ENCODE assay signal across 17 mouse cellular contexts in the genomic region with DNA sequence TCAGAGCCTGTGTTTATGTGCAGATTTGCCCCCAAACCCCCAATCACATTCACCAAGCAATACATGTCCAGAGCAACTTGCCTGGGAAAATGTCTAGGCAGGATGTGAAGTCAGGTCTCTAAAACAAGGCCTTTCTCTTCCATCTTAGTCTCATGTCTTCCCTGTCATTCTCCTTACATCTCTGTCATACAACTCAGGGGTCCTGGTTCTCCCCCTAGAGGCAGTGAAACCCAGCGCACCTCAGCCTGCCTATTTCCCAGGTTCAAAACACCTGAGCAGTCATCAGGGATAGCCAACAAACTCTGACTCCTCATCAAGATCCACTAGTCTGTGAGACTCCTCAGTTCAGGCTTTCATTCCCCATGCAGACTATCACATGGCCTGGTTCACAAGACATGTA. TPM values are rescaled to one million over a fixed set of nuclear protein-coding genes. Genes with fewer than 3 reads are reported as not detected.
DNase-seq lines count a peak whose midpoint lies in the region; ATAC-seq and TF ChIP-seq lines count a peak whose summit lies in the region.
"Had no signal": no experiment of that assay in that cellular context is flagged by ENCODE, and none has a peak within 500 bp of the region (broad histone marks: within the 10 kb centered on the region; RNA-seq: fewer than 3 reads in every experiment).

No protein-coding gene starts in this region.

- TF ChIP-seq CTCF in gastrocnemius, adult 2 months (IDR thresholded peaks at IDR 0.05) = no peak
- peak; percentile 25 for TF ChIP-seq CTCF in liver, postnatal 0 days (IDR thresholded peaks at IDR 0.05; ENCODE audit: low read depth)
- TF ChIP-seq CTCF in CH12.LX (conservative IDR thresholded peaks at IDR 0.05 in 1 of 2, IDR thresholded peaks at IDR 0.05 in 1 of 2; ENCODE audit: low read depth in 2 of 2, low read length in 2 of 2) = peak in 1 of 2 experiments; percentile 30; a peak in 2 of 4 replicates

- H3K27ac ChIP-seq in gastrocnemius, adult 2 months = peak overlapping the region; percentile 99
- H3K27ac ChIP-seq in liver, postnatal 0 days (ENCODE audit: low read depth) = 0 out of 2 replicates have a peak overlapping the region, but pooled peaks have one; percentile 46
- no peak overlapping the region for H3K27ac ChIP-seq in CH12.LX (ENCODE audit: insufficient read depth, low read depth)
- H3K27ac ChIP-seq in embryonic facial prominence, embryonic 10.5 days (replicated peaks) = no peak overlapping the region
- H3K27ac ChIP-seq: hindbrain, embryonic 10.5 days; limb, embryonic 15.5 days had no signal

- H3K9me3 ChIP-seq in liver, postnatal 0 days (ENCODE audit: low read length) = no peaks in the 10 kb centered on the region
- no peaks in the 10 kb centered on the region for H3K9me3 ChIP-seq in CH12.LX (replicated peaks; ENCODE audit: low read length)
- H3K9me3 ChIP-seq in embryonic facial prominence, embryonic 10.5 days = no peaks in the 10 kb centered on the region
- H3K9me3 ChIP-seq: G1E; heart, embryonic 12.5 days; hindbrain, embryonic 10.5 days; limb, embryonic 15.5 days had no signal

- TF ChIP-seq RAD21 in CH12.LX (IDR thresholded peaks at IDR 0.05; ENCODE audit: low read depth, low read length) = peak; percentile 5

- TF ChIP-seq EP300 in liver, postnatal 0 days (IDR thresholded peaks at IDR 0.05; ENCODE audit: low read depth) = no peak
- TF ChIP-seq EP300 in CH12.LX (IDR thresholded peaks at IDR 0.05; ENCODE audit: low read length) = no peak

- H3K4me3 ChIP-seq in gastrocnemius, adult 2 months = no peak overlapping the region; the same call in 1 of the 2 replicates
- no peak overlapping the region for H3K4me3 ChIP-seq in liver, postnatal 0 days (ENCODE audit: low read depth, low read length)
- H3K4me3 ChIP-seq in CH12.LX (replicated peaks in 1 of 3; ENCODE audit: low read depth in 2 of 3, low read length in 2 of 3, poor library complexity in 1 of 3) = no peak overlapping the region
- H3K4me3 ChIP-seq in embryonic facial prominence, embryonic 10.5 days = no peak overlapping the region
- H3K4me3 ChIP-seq: erythroblast, embryonic 14.5 days; heart, embryonic 12.5 days; hindbrain, embryonic 10.5 days; limb, embryonic 15.5 days had no signal

- H3K4me2 ChIP-seq in liver, postnatal 0 days (ENCODE audit: low read depth, low read length) = no peak overlapping the region
- no peak overlapping the region for H3K4me2 ChIP-seq in CH12.LX (ENCODE audit: insufficient read depth, low read depth, poor library complexity, severe bottlenecking)
- H3K4me2 ChIP-seq: heart, embryonic 12.5 days; limb, embryonic 15.5 days had no signal

- intact Hi-C loops in gastrocnemius, adult 2 months (cut with DNase I) = loop anchor here (5.0 kb wide), 1 partner anchor 37 kb away; a partner anchor contains a TSS

- DNase-seq in gastrocnemius, adult 2 months = no peak
- DNase-seq in gastrocnemius, postnatal 4 days (ENCODE audit: low spot score in 2 of 2) = no peak
- DNase-seq in liver, postnatal 0 days = no peak
- DNase-seq in liver = no peak
- DNase-seq in CH12.LX (ENCODE audit: extremely low read depth) = peak; percentile 17
- peak; percentile 63 for DNase-seq in ZHBTc4 (ENCODE audit: low read depth, low spot score)
- DNase-seq in embryonic facial prominence, embryonic 10.5 days (ENCODE audit: low spot score) = no peak
- no peak for DNase-seq in gastrocnemius, postnatal 10 days
- DNase-seq: gastrocnemius, postnatal 14 days; layer of hippocampus, adult 9-11 months; lung, postnatal 10 days had no signal

- WGBS in liver, postnatal 0 days (ENCODE audit: insufficient replicate concordance) = 89% methylated on average over 1 of the region's 1 CpGs
- WGBS in embryonic facial prominence, embryonic 10.5 days = 64% methylated on average over 1 of the region's 1 CpGs

- H3K36me3 ChIP-seq in liver, postnatal 0 days (replicated peaks; ENCODE audit: insufficient read depth, low read length) = peaks cover 13% of the 10 kb centered on the region
- peaks cover 16 to 74% of the 10 kb centered on the region in 2 experiments for H3K36me3 ChIP-seq in CH12.LX (replicated peaks in 1 of 2; ENCODE audit: control insufficient read depth in 1 of 2, insufficient read depth in 1 of 2, low read length in 1 of 2)
- peaks cover 73% of the 10 kb centered on the region for H3K36me3 ChIP-seq in embryonic facial prominence, embryonic 10.5 days (replicated peaks)

- no peak overlapping the region for H3K9ac ChIP-seq in liver, postnatal 0 days (replicated peaks)
- H3K9ac ChIP-seq in CH12.LX (ENCODE audit: insufficient read depth, low read depth) = no peak overlapping the region
- H3K9ac ChIP-seq: heart, embryonic 12.5 days; limb, embryonic 15.5 days had no signal

- peaks cover 57% of the 10 kb centered on the region for H3K4me1 ChIP-seq in liver, postnatal 0 days (ENCODE audit: insufficient read depth)
- peaks cover 0 to 42% of the 10 kb centered on the region in 2 experiments; a peak in 2 of 4 replicates for H3K4me1 ChIP-seq in CH12.LX (ENCODE audit: control insufficient read depth in 1 of 2, insufficient read depth in 2 of 2)
- H3K4me1 ChIP-seq in embryonic facial prominence, embryonic 10.5 days = peaks cover 43% of the 10 kb centered on the region

- peaks cover 33% of the 10 kb centered on the region for H3K79me2 ChIP-seq in CH12.LX (replicated peaks; ENCODE audit: control insufficient read depth, extremely low read depth, insufficient read depth, poor library complexity, severe bottlenecking)

- dilution Hi-C loops in CH12.LX (cut with MboI; ENCODE audit: extremely low pct_ligation_motif_present, extremely low pct_unique_long_range_greater_than_20kb, low sequenced_read_pairs) = no loop called here

- in situ Hi-C loops in CH12.LX (cut with MboI; ENCODE audit: low pct_ligation_motif_present, low pct_unique_long_range_greater_than_20kb, low sequenced_read_pairs) = no loop called here

- H3K27me3 ChIP-seq in liver, postnatal 0 days (ENCODE audit: insufficient read depth, low read length) = no peaks in the 10 kb centered on the region
- H3K27me3 ChIP-seq in CH12.LX (replicated peaks) = no peaks in the 10 kb centered on the region
- H3K27me3 ChIP-seq in embryonic facial prominence, embryonic 10.5 days (replicated peaks; ENCODE audit: low read depth, poor library complexity, severe bottlenecking) = no peaks in the 10 kb centered on the region
- H3K27me3 ChIP-seq: heart, embryonic 12.5 days; limb, embryonic 15.5 days had no signal

- ATAC-seq in liver, postnatal 0 days = no peak
- ATAC-seq: forebrain, embryonic 16.5 days had no signal

- TF ChIP-seq POLR2A in CH12.LX (IDR thresholded peaks at IDR 0.05; ENCODE audit: low read depth, low read length) = no peak

TF ChIP-seq in CH12.LX, 34 proteins besides CTCF, POLR2A, EP300 and RAD21 (continues in another document):
- TF ChIP-seq SMC3 (IDR thresholded peaks at IDR 0.05; ENCODE audit: low read depth, low read length) (no peak), ZMIZ1 (IDR thresholded peaks at IDR 0.05; ENCODE audit: low read depth, low read length) (no peak), HCFC1 (IDR thresholded peaks at IDR 0.05; ENCODE audit: low read depth, low read length) (no peak), MYC (IDR thresholded peaks at IDR 0.05; ENCODE audit: low read depth, low read length) (no peak), E2F4 (IDR thresholded peaks at IDR 0.05; ENCODE audit: insufficient replicate concordance, low read depth, low read length) (no peak), IRF4 (IDR thresholded peaks at IDR 0.05; ENCODE audit: low read depth, low read length) (no peak), SIN3A (IDR thresholded peaks at IDR 0.05; ENCODE audit: low read length) (no peak), ETS1 (conservative IDR thresholded peaks at IDR 0.05; ENCODE audit: low read depth, low read length) (no peak), MAFK (IDR thresholded peaks at IDR 0.05; ENCODE audit: insufficient replicate concordance, low read length) (no peak), CHD1 (IDR thresholded peaks at IDR 0.05; ENCODE audit: low read depth, low read length) (no peak), CHD2 (IDR thresholded peaks at IDR 0.05; ENCODE audit: low read length) (no peak)

RNA-seq across cellular contexts. Expression of a gene that starts 5.7 kb away (rescaled TPM):
- total RNA-seq in gastrocnemius, adult 2 months (2021) = 100 to 1,000 TPM; 134 to 150 TPM
- total RNA-seq in gastrocnemius, postnatal 4 days (2021) = 100 to 1,000 TPM; 194 to 218 TPM
- polyA plus RNA-seq in liver, postnatal 0 days (2015; fragmentation: Nextera tagmentation; extraction: Ambion mirVana) = 80.4 and 88.9 TPM in 2 replicates
- 31.8 and 32.7 TPM in 2 replicates for total RNA-seq in CH12.LX (2012; rRNA removed)
- 17.4 and 18.7 TPM in 2 replicates for total RNA-seq in CH12.LX (2014; rRNA removed)
- polyA plus RNA-seq in CH12.LX (2012; ENCODE audit: insufficient read length, low read depth) = 49.0 and 57.9 TPM in 2 replicates
- polyA plus RNA-seq in embryonic facial prominence, embryonic 10.5 days (2016; fragmentation: Nextera tagmentation; extraction: Ambion mirVana) = 342 and 347 TPM in 2 replicates
- 100 to 1,000 TPM; 166 to 186 TPM for total RNA-seq in gastrocnemius, postnatal 10 days (2021)

RNA-seq across cellular contexts. Expression of a gene that starts 27.0 kb away (rescaled TPM):
- 1 to 10 TPM; 1.4 to 5.9 TPM for total RNA-seq in gastrocnemius, adult 2 months (2021)
- total RNA-seq in gastrocnemius, postnatal 4 days (2021) = 10 to 100 TPM; 22.5 to 43.8 TPM
- 64.4 and 93.5 TPM in 2 replicates for polyA plus RNA-seq in liver, postnatal 0 days (2015; fragmentation: Nextera tagmentation; extraction: Ambion mirVana)
- 8.0 and 9.4 TPM in 2 replicates for total RNA-seq in CH12.LX (2012; rRNA removed)
- 11.7 and 12.2 TPM in 2 replicates for total RNA-seq in CH12.LX (2014; rRNA removed)
- polyA plus RNA-seq in CH12.LX (2012; ENCODE audit: insufficient read length, low read depth) = 6.3 and 6.8 TPM in 2 replicates
- polyA plus RNA-seq in embryonic facial prominence, embryonic 10.5 days (2016; fragmentation: Nextera tagmentation; extraction: Ambion mirVana) = 33.4 and 39.0 TPM in 2 replicates
- total RNA-seq in gastrocnemius, postnatal 10 days (2021) = 10 to 100 TPM; 22.7 to 36.0 TPM
- polyA plus RNA-seq: erythroblast, embryonic 14.5 days; G1E had no signal

RNA-seq across cellular contexts. Expression of a gene that starts 36.2 kb away (rescaled TPM):
- total RNA-seq in gastrocnemius, adult 2 months (2021) = 10 to 100 TPM; 88.8 to 90.7 TPM
- 10 to 100 TPM; 67.5 to 67.8 TPM for total RNA-seq in gastrocnemius, postnatal 4 days (2021)
- polyA plus RNA-seq in liver, postnatal 0 days (2015; fragmentation: Nextera tagmentation; extraction: Ambion mirVana) = 137 and 144 TPM in 2 replicates
- 8.9 and 9.2 TPM in 2 replicates for total RNA-seq in CH12.LX (2012; rRNA removed)
- total RNA-seq in CH12.LX (2014; rRNA removed) = 9.3 and 9.7 TPM in 2 replicates
- 10.2 and 12.2 TPM in 2 replicates for polyA plus RNA-seq in CH12.LX (2012; ENCODE audit: insufficient read length, low read depth)
- polyA plus RNA-seq in embryonic facial prominence, embryonic 10.5 days (2016; fragmentation: Nextera tagmentation; extraction: Ambion mirVana) = 28.0 and 28.5 TPM in 2 replicates
- 10 to 100 TPM; 73.2 to 77.9 TPM for total RNA-seq in gastrocnemius, postnatal 10 days (2021)

RNA-seq across cellular contexts. Expression of a gene that starts 55.7 kb away (rescaled TPM):
- total RNA-seq in gastrocnemius, adult 2 months (2021) = 10 to 100 TPM; 15.7 to 24.5 TPM
- total RNA-seq in gastrocnemius, postnatal 4 days (2021) = 10 to 100 TPM; 31.6 to 33.4 TPM
- 9.4 and 10.6 TPM in 2 replicates for polyA plus RNA-seq in liver, postnatal 0 days (2015; fragmentation: Nextera tagmentation; extraction: Ambion mirVana)
- total RNA-seq in CH12.LX (2012; rRNA removed) = 10.8 and 15.7 TPM in 2 replicates
- total RNA-seq in CH12.LX (2014; rRNA removed) = 0.50 and 0.81 TPM in 2 replicates
- 0.78 and 1.8 TPM in 2 replicates for polyA plus RNA-seq in CH12.LX (2012; ENCODE audit: insufficient read length, low read depth)
- 25.4 and 29.5 TPM in 2 replicates for polyA plus RNA-seq in embryonic facial prominence, embryonic 10.5 days (2016; fragmentation: Nextera tagmentation; extraction: Ambion mirVana)
- total RNA-seq in gastrocnemius, postnatal 10 days (2021) = 10 to 100 TPM; 27.6 to 33.3 TPM

Comparison
In these comparisons a context has a peak if more than half of its experiments do, and no peak if none do; other contexts are left out.
1. DNase-seq: peak in CH12.LX (single experiment) and ZHBTc4 (single experiment); none in gastrocnemius, adult 2 months (single experiment), gastrocnemius, postnatal 4 days (0 of 2), liver, postnatal 0 days (single experiment), liver (single experiment), embryonic facial prominence, embryonic 10.5 days (single experiment) and gastrocnemius, postnatal 10 days (single experiment).
2. H3K27ac ChIP-seq: peak in gastrocnemius, adult 2 months (single experiment) and liver, postnatal 0 days (single experiment); none in CH12.LX (single experiment) and embryonic facial prominence, embryonic 10.5 days (single experiment).
3. RNA of a gene that starts 5.7 kb away (total RNA-seq): 194 to 218 TPM in gastrocnemius, postnatal 4 days, 166 to 186 TPM in gastrocnemius, postnatal 10 days and 134 to 150 TPM in gastrocnemius, adult 2 months; 17.4 to 32.7 TPM in CH12.LX; every median in the first group is over 4 times any median in the second.
4. RNA of a gene that starts 36.2 kb away (total RNA-seq): 88.8 to 90.7 TPM in gastrocnemius, adult 2 months, 73.2 to 77.9 TPM in gastrocnemius, postnatal 10 days and 67.5 to 67.8 TPM in gastrocnemius, postnatal 4 days; 8.9 to 9.7 TPM in CH12.LX; every median in the first group is over 4 times any median in the second.